In the genomic region with DNA sequence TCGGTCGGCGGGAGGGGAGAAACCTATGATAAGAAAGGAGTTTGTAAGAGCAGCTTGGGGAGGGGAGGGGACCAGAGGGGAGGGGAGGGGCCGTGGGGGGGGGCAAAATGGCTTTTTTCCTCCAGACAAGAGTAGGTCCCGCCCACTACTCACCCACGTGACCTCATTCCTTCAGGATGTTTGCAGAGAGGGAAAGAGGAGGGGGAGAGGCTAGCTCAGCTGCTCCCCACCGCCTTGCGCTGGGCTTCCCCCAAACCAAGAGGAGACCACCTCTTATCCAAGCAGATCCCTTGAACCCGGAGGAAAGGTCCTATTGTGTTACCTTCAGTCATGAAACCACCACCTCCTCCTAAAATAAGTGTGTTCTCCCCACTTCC, we compare ENCODE assay signal across 8 mouse cellular contexts. TPM values are rescaled to one million over a fixed set of nuclear protein-coding genes. Genes with fewer than 3 reads are reported as not detected.
DNase-seq lines count a peak whose midpoint lies in the region; ATAC-seq and TF ChIP-seq lines count a peak whose summit lies in the region.

No protein-coding gene starts in this region.

- H3K9me3 ChIP-seq in G1E (replicated peaks) = peaks cover 15% of the 10 kb centered on the region
- no peaks in the 10 kb centered on the region for H3K9me3 ChIP-seq in forebrain, postnatal 0 days (ENCODE audit: low read length)
- no peaks in the 10 kb centered on the region for H3K9me3 ChIP-seq in lung, embryonic 16.5 days (ENCODE audit: control insufficient read depth, low read length)

- no peak for DNase-seq in G1E (ENCODE audit: low spot score)
- DNase-seq in cerebellum, adult 11-12 months = peak; percentile 88
- DNase-seq in forebrain, postnatal 0 days = peak; percentile 94
- DNase-seq in heart, postnatal 36 days = peak; percentile 78 to 80
- peak; percentile 90 for DNase-seq in layer of hippocampus, adult 9-11 months
- DNase-seq in retina, postnatal 1 day = peak; percentile 96

- no peak for TF ChIP-seq CTCF in G1E (IDR thresholded peaks at IDR 0.05; ENCODE audit: low read depth, low read length)
- TF ChIP-seq CTCF in forebrain, postnatal 0 days (IDR thresholded peaks at IDR 0.05; ENCODE audit: low read depth) = no peak

- H3K9ac ChIP-seq in forebrain, postnatal 0 days = peak overlapping the region; percentile 98
- peak overlapping the region; percentile 88 for H3K9ac ChIP-seq in lung, embryonic 16.5 days (ENCODE audit: low read length)

- peaks cover 54% of the 10 kb centered on the region for H3K4me1 ChIP-seq in G1E (ENCODE audit: insufficient read depth, low read depth, low read length)
- H3K4me1 ChIP-seq in forebrain, postnatal 0 days (ENCODE audit: insufficient read depth) = peaks cover 45% of the 10 kb centered on the region
- peaks cover 57% of the 10 kb centered on the region for H3K4me1 ChIP-seq in lung, embryonic 16.5 days (replicated peaks; ENCODE audit: control insufficient read depth, insufficient read depth, low read length)

- H3K36me3 ChIP-seq in G1E (replicated peaks) = peaks cover 8% of the 10 kb centered on the region
- no peaks in the 10 kb centered on the region for H3K36me3 ChIP-seq in forebrain, postnatal 0 days (ENCODE audit: insufficient read depth)
- H3K36me3 ChIP-seq in lung, embryonic 16.5 days (ENCODE audit: control insufficient read depth, insufficient read depth, low read length) = no peaks in the 10 kb centered on the region

- ATAC-seq in G1E (ENCODE audit: extremely low read depth, insufficient number of reproducible peaks, low FRiP score, poor library complexity, severe bottlenecking) = no peak
- ATAC-seq in forebrain, postnatal 0 days = peak; percentile 32
- peak; percentile 64 for ATAC-seq in lung, embryonic 16.5 days (ENCODE audit: low read depth)
- ATAC-seq in megakaryocyte progenitor cell, adult 5-6 weeks (replicated peaks; ENCODE audit: poor library complexity) = no peak

- H3K4me3 ChIP-seq in G1E (ENCODE audit: low read depth, low read length) = peak overlapping the region; percentile 70; the same call in 1 of the 2 replicates
- peak overlapping the region; percentile 92 for H3K4me3 ChIP-seq in forebrain, postnatal 0 days (ENCODE audit: low read depth, low read length)
- peak overlapping the region; percentile 66 for H3K4me3 ChIP-seq in lung, embryonic 16.5 days (ENCODE audit: low read length)

- peak overlapping the region; percentile 95 for H3K27ac ChIP-seq in forebrain, postnatal 0 days (ENCODE audit: low read depth, low read length)
- peak overlapping the region; percentile 100 for H3K27ac ChIP-seq in lung, embryonic 16.5 days (ENCODE audit: low read length)

- 0% methylated on average over 5 of the region's 9 CpGs for WGBS in forebrain, postnatal 0 days
- WGBS in lung, embryonic 16.5 days = 0% methylated on average over 6 of the region's 9 CpGs

- peak overlapping the region; percentile 71 for H3K4me2 ChIP-seq in forebrain, postnatal 0 days (ENCODE audit: low read depth)
- H3K4me2 ChIP-seq in lung, embryonic 16.5 days (ENCODE audit: low read depth, low read length) = peak overlapping the region; percentile 90

- intact Hi-C loops in heart, postnatal 36 days (cut with DNase I) = loop anchor here (2.0 to 5.0 kb wide), 2 partner anchors 39 to 288 kb away; partner anchors contain the start of gene Plxdc1

- peaks cover 66% of the 10 kb centered on the region for H3K27me3 ChIP-seq in G1E (ENCODE audit: insufficient read depth, low read length)
- no peaks in the 10 kb centered on the region for H3K27me3 ChIP-seq in forebrain, postnatal 0 days (ENCODE audit: insufficient read depth, low read length)
- H3K27me3 ChIP-seq in lung, embryonic 16.5 days (ENCODE audit: control insufficient read depth, insufficient read depth, low read depth, low read length) = no peaks in the 10 kb centered on the region

RNA-seq across cellular contexts. Expression of gene Pcgf2, which starts 0.7 kb away (rescaled TPM):
- total RNA-seq in G1E (2014; fragmentation: Nextera tagmentation) = 5.4 and 7.2 TPM in 2 replicates
- 0.41 TPM in 1 of 2 replicates, not detected in the other for total RNA-seq in G1E (2017)
- polyA plus RNA-seq in G1E (2012) = 18.5 and 21.1 TPM in 2 replicates
- total RNA-seq in forebrain, postnatal 0 days (2014; rRNA removed) = 13.0 and 21.9 TPM in 2 replicates
- polyA plus RNA-seq in forebrain, postnatal 0 days (2015; fragmentation: Nextera tagmentation; extraction: Ambion mirVana) = 10.0 and 12.6 TPM in 2 replicates
- total RNA-seq in heart, postnatal 36 days (2021) = 1 to 10 TPM; 5.2 to 7.4 TPM
- 16.2 and 16.5 TPM in 2 replicates for polyA plus RNA-seq in lung, embryonic 16.5 days (2015; fragmentation: Nextera tagmentation; extraction: Ambion mirVana)
- 3.9 and 4.6 TPM in 2 replicates for total RNA-seq in megakaryocyte progenitor cell, adult 5-6 weeks (2015)
- total RNA-seq in megakaryocyte progenitor cell, adult 5-6 weeks (2017) = 1.2 and 1.5 TPM in 2 replicates

RNA-seq across cellular contexts. Expression of gene Psmb3, which starts 3.6 kb away (rescaled TPM):
- total RNA-seq in G1E (2014; fragmentation: Nextera tagmentation) (49.9 and 78.3 TPM in 2 replicates), G1E (2017) (191 and 258 TPM in 2 replicates)
- 23.7 and 93.4 TPM in 2 replicates for polyA plus RNA-seq in G1E (2012)
- 322 and 350 TPM in 2 replicates for total RNA-seq in forebrain, postnatal 0 days (2014; rRNA removed)
- 499 and 621 TPM in 2 replicates for polyA plus RNA-seq in forebrain, postnatal 0 days (2015; fragmentation: Nextera tagmentation; extraction: Ambion mirVana)
- 100 to 1,000 TPM; 141 to 151 TPM for total RNA-seq in heart, postnatal 36 days (2021)
- polyA plus RNA-seq in lung, embryonic 16.5 days (2015; fragmentation: Nextera tagmentation; extraction: Ambion mirVana) = 430 and 457 TPM in 2 replicates
- total RNA-seq in megakaryocyte progenitor cell, adult 5-6 weeks (2015) = 114 and 126 TPM in 2 replicates
- total RNA-seq in megakaryocyte progenitor cell, adult 5-6 weeks (2017) = 158 and 185 TPM in 2 replicates

RNA-seq across cellular contexts. Expression of gene Cisd3, which starts 14.0 kb away (rescaled TPM):
- total RNA-seq in G1E (2014; fragmentation: Nextera tagmentation) = 14.7 and 19.1 TPM in 2 replicates
- total RNA-seq in G1E (2017) = 8.8 and 14.9 TPM in 2 replicates
- 0.69 and 2.6 TPM in 2 replicates for polyA plus RNA-seq in G1E (2012)
- total RNA-seq in forebrain, postnatal 0 days (2014; rRNA removed) = 14.4 and 15.5 TPM in 2 replicates
- 27.2 and 27.8 TPM in 2 replicates for polyA plus RNA-seq in forebrain, postnatal 0 days (2015; fragmentation: Nextera tagmentation; extraction: Ambion mirVana)
- 100 to 1,000 TPM; 146 TPM for total RNA-seq in heart, postnatal 36 days (2021)
- 57.5 and 66.6 TPM in 2 replicates for polyA plus RNA-seq in lung, embryonic 16.5 days (2015; fragmentation: Nextera tagmentation; extraction: Ambion mirVana)
- total RNA-seq in megakaryocyte progenitor cell, adult 5-6 weeks (2015) = 17.4 and 24.9 TPM in 2 replicates
- total RNA-seq in megakaryocyte progenitor cell, adult 5-6 weeks (2017) = 3.5 and 5.4 TPM in 2 replicates

RNA-seq across cellular contexts. Expression of gene Mllt6, which starts 36.4 kb away (rescaled TPM):
- total RNA-seq in G1E (2014; fragmentation: Nextera tagmentation) (16.5 and 18.7 TPM in 2 replicates), G1E (2017) (10.9 and 11.2 TPM in 2 replicates)
- 38.3 and 42.6 TPM in 2 replicates for polyA plus RNA-seq in G1E (2012)
- 42.2 and 48.1 TPM in 2 replicates for total RNA-seq in forebrain, postnatal 0 days (2014; rRNA removed)
- 1.7 TPM in 2 replicates for polyA plus RNA-seq in forebrain, postnatal 0 days (2015; fragmentation: Nextera tagmentation; extraction: Ambion mirVana)
- 10 to 100 TPM; 67.0 to 68.8 TPM for total RNA-seq in heart, postnatal 36 days (2021)
- polyA plus RNA-seq in lung, embryonic 16.5 days (2015; fragmentation: Nextera tagmentation; extraction: Ambion mirVana) = 3.4 and 4.0 TPM in 2 replicates
- 3.3 and 4.5 TPM in 2 replicates for total RNA-seq in megakaryocyte progenitor cell, adult 5-6 weeks (2015)
- 5.8 and 7.2 TPM in 2 replicates for total RNA-seq in megakaryocyte progenitor cell, adult 5-6 weeks (2017)

RNA-seq across cellular contexts. Expression of gene Pip4k2b, which starts 44.9 kb away (rescaled TPM):
- total RNA-seq in G1E (2014; fragmentation: Nextera tagmentation) (19.6 and 23.2 TPM in 2 replicates), G1E (2017) (14.5 and 16.7 TPM in 2 replicates)
- polyA plus RNA-seq in G1E (2012) = 22.0 and 25.6 TPM in 2 replicates
- 131 and 146 TPM in 2 replicates for total RNA-seq in forebrain, postnatal 0 days (2014; rRNA removed)
- 4.2 and 4.6 TPM in 2 replicates for polyA plus RNA-seq in forebrain, postnatal 0 days (2015; fragmentation: Nextera tagmentation; extraction: Ambion mirVana)
- total RNA-seq in heart, postnatal 36 days (2021) = 10 to 100 TPM; 20.6 to 21.7 TPM
- 1.3 and 2.2 TPM in 2 replicates for polyA plus RNA-seq in lung, embryonic 16.5 days (2015; fragmentation: Nextera tagmentation; extraction: Ambion mirVana)
- total RNA-seq in megakaryocyte progenitor cell, adult 5-6 weeks (2015) = 16.9 and 17.6 TPM in 2 replicates
- total RNA-seq in megakaryocyte progenitor cell, adult 5-6 weeks (2017) = 17.2 and 28.6 TPM in 2 replicates

Comparison
In these comparisons a context has a peak if more than half of its experiments do, and no peak if none do; other contexts are left out.
1. ATAC-seq: peak in forebrain, postnatal 0 days (single experiment) and lung, embryonic 16.5 days (single experiment); none in G1E (single experiment) and megakaryocyte progenitor cell, adult 5-6 weeks (single experiment).
2. Peak in every context shown above with its lines, with median percentiles within 50 percentile points of each other: H3K4me3 ChIP-seq.